Mouse (Mus musculus): Measurements from ENCODE around the gene Mylk3. TPM values are rescaled to one million over a fixed set of nuclear protein-coding genes. Genes with fewer than 3 reads are reported as not detected.

The Mylk3 gene
- polyA plus RNA-seq, 1 experiment from 2014 or later, result 7.4 TPM

Other genes starting within 250 kb of the Mylk3 start
- gene Cks1brt, start 234.4 kb downstream of the Mylk3 start, polyA plus RNA-seq (2015; fragmentation: Nextera tagmentation; extraction: Ambion mirVana), result not detected in 2 replicates
- not detected in 2 replicates for gene Olfr371, start 160.4 kb downstream of the Mylk3 start, polyA plus RNA-seq (2015; fragmentation: Nextera tagmentation; extraction: Ambion mirVana)
- 76.8 and 78.2 TPM in 2 replicates for gene Orc6, start 86.7 kb downstream of the Mylk3 start, polyA plus RNA-seq (2015; fragmentation: Nextera tagmentation; extraction: Ambion mirVana)
- gene Vps35, start 86.5 kb downstream of the Mylk3 start, polyA plus RNA-seq (2015; fragmentation: Nextera tagmentation; extraction: Ambion mirVana), result 154 and 159 TPM in 2 replicates
- gene 4921524J17Rik, start 46.5 kb upstream of the Mylk3 start, polyA plus RNA-seq (2015; fragmentation: Nextera tagmentation; extraction: Ambion mirVana), result 34.0 and 41.0 TPM in 2 replicates
- gene Gpt2, start 106.2 kb upstream of the Mylk3 start, polyA plus RNA-seq (2015; fragmentation: Nextera tagmentation; extraction: Ambion mirVana), result 26.7 and 27.5 TPM in 2 replicates
- 135 and 144 TPM in 2 replicates for gene Dnaja2, start 169.0 kb upstream of the Mylk3 start, polyA plus RNA-seq (2015; fragmentation: Nextera tagmentation; extraction: Ambion mirVana)

Data from stomach, embryonic 16.5 days (tissue).